Mouse (Mus musculus) olfactory bulb, adult 2 months (tissue): ENCODE results near the gene Rpp14.

ENCODE experiments used
- CTCF ChIP-seq: fragments of 200-500 bp; IDR thresholded peaks from 2 replicates; pipeline ENCODE4 v1.5.1; 2012; ENCODE audit warnings: low read depth, mild to moderate bottlenecking, low read length, moderate library complexity; ENCODE audit not compliant: insufficient read depth
- POLR2A ChIP-seq: fragments of 200-500 bp; IDR thresholded peaks from 2 replicates; pipeline ENCODE4 v1.6.1; 2012; ENCODE audit warnings: mild to moderate bottlenecking, low read depth, low read length, moderate library complexity; ENCODE audit not compliant: insufficient read depth

DNA sequence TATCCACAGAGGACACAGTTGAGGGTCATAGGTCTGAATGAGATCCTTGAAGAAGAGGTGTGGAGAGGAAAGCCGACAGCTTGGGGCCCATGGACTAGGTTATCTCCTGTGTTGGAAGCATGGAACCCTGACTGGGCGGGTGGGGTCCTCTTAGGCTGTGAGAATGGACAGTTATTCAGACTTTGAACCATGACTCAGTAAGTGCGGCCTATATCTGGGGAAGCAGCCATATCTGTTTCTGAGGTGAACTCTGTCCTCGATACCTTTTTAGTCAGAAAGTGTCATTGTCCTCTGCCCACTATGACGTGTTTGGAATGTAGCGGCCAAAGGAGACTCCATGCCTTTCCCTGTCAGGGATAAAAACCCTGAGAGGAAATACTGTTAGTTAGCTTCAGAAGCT, 33.3 kb upstream of the Rpp14 start:
- TF ChIP-seq CTCF (no peak), POLR2A (no peak)
